Mouse (Mus musculus) myocyte (in vitro differentiated cells): ENCODE measurements at regions not wholly inside any gene's neighbourhood (a gene's known extent, or its start where the extent isn't known, plus 50 kb on each side); places are given as distances from the start of the nearest gene placed in this dataset.
A peak's percentile ranks its signal among the peaks of the same experiment; 100 is the strongest.

Experiments used
- H3K27me3 ChIP-seq: one replicate; pipeline ENCODE4 v1.6.1; 2011; ENCODE audit not compliant: control insufficient read depth, insufficient read depth, insufficient read length
- H3K36me3 ChIP-seq: one replicate; pipeline ENCODE4 v1.6.1; 2011; ENCODE audit not compliant: control insufficient read depth, insufficient read depth
- H3K4me2 ChIP-seq: one replicate; pipeline ENCODE4 v1.6.1; 2011; ENCODE audit warnings: low read depth, control low read depth
- H3K4me3 ChIP-seq: one replicate; pipeline ENCODE4 v1.5.1; 2011; ENCODE audit warnings: mild to moderate bottlenecking, control low read depth, moderate library complexity
- H3K79me2 ChIP-seq: one replicate; pipeline ENCODE4 v1.6.1; 2011; ENCODE audit not compliant: control insufficient read depth, insufficient read depth
- H3ac ChIP-seq: one replicate; pipeline ENCODE4 v1.6.1; 2011; ENCODE audit not compliant: control insufficient read depth, insufficient read length
- CEBPB ChIP-seq: IDR thresholded peaks from 2 replicates; pipeline ENCODE4 v1.6.1; 2011; ENCODE audit warnings: mild to moderate bottlenecking, moderate library complexity; ENCODE audit not compliant: poor library complexity, insufficient read depth, severe bottlenecking
- E2F4 ChIP-seq: IDR thresholded peaks from one replicate; pipeline ENCODE4 v1.6.1; 2011; ENCODE audit warnings: mild to moderate bottlenecking, control low read depth, moderate library complexity; ENCODE audit not compliant: insufficient read depth
- MAX ChIP-seq: IDR thresholded peaks from one replicate; pipeline ENCODE4 v1.6.1; 2011; ENCODE audit warnings: low read depth, mild to moderate bottlenecking, control low read depth
- MYOD1 ChIP-seq, 3 experiments: IDR thresholded peaks; one replicate each; pipeline ENCODE4 v1.6.1; 2011; ENCODE audit warnings: control low read depth in 2 of 3, low read depth in 2 of 3, mild to moderate bottlenecking in 2 of 3, moderate library complexity in 1 of 3; ENCODE audit not compliant: insufficient read length in 2 of 3, control insufficient read depth in 1 of 3
- MYOG ChIP-seq, 3 experiments: IDR thresholded peaks; one replicate each; pipeline ENCODE4 v1.6.1; 2011; ENCODE audit warnings: control low read depth in 2 of 3, low read depth in 2 of 3, mild to moderate bottlenecking in 2 of 3; ENCODE audit not compliant: insufficient read length in 2 of 3, control insufficient read depth in 1 of 3, insufficient read depth in 1 of 3
- POLR2A ChIP-seq: IDR thresholded peaks from one replicate; pipeline ENCODE4 v1.6.1; 2011; ENCODE audit warnings: low read depth, mild to moderate bottlenecking, control low read depth, moderate library complexity; ENCODE audit not compliant: insufficient read length
- POLR2AphosphoS2 ChIP-seq: IDR thresholded peaks from one replicate; pipeline ENCODE4 v1.6.1; 2011; ENCODE audit warnings: low read depth, control low read depth; ENCODE audit not compliant: insufficient read length
- REST ChIP-seq: IDR thresholded peaks from one replicate; pipeline ENCODE4 v1.6.1; 2011; ENCODE audit warnings: mild to moderate bottlenecking, control low read depth, moderate library complexity; ENCODE audit not compliant: insufficient read depth, insufficient read length
- SRF ChIP-seq: IDR thresholded peaks from one replicate; pipeline ENCODE4 v1.6.1; 2011; ENCODE audit warnings: low read depth; ENCODE audit not compliant: control insufficient read depth, insufficient read length
- TCF12 ChIP-seq: IDR thresholded peaks from one replicate; pipeline ENCODE4 v1.6.1; 2011; ENCODE audit warnings: mild to moderate bottlenecking, control low read depth; ENCODE audit not compliant: poor library complexity, insufficient read depth, severe bottlenecking
- TCF3 ChIP-seq: IDR thresholded peaks from one replicate; pipeline ENCODE4 v1.6.1; 2011; ENCODE audit warnings: low read depth, control low read depth; ENCODE audit not compliant: insufficient read length
- USF1 ChIP-seq: IDR thresholded peaks from one replicate; pipeline ENCODE4 v1.6.1; 2011; ENCODE audit warnings: low read depth, mild to moderate bottlenecking, control low read depth, moderate library complexity

GRCm38 (mm10) chr4:55134339-55134738 is 189.5 kb downstream of the Zfp462 start:
- TF ChIP-seq E2F4: no peak
- TF ChIP-seq MAX: no peak
- no peak for TF ChIP-seq MYOG (IDR thresholded peaks at IDR 0.05; ENCODE audit: control insufficient read depth in 1 of 3, insufficient read depth in 1 of 3, insufficient read length in 2 of 3, low read depth in 2 of 3)
- TF ChIP-seq MYOD1 (IDR thresholded peaks at IDR 0.05; ENCODE audit: control insufficient read depth in 1 of 3, insufficient read length in 2 of 3, low read depth in 2 of 3): no peak
- TF ChIP-seq CEBPB: no peak
- no peaks in the 10 kb centered on the region for H3K79me2 ChIP-seq
- H3K27me3 ChIP-seq: no peaks in the 10 kb centered on the region
- no peaks in the 10 kb centered on the region for H3K36me3 ChIP-seq
- no peak overlapping the region for H3ac ChIP-seq
- no peak overlapping the region for H3K4me3 ChIP-seq
- no peak overlapping the region for H3K4me2 ChIP-seq

DNA sequence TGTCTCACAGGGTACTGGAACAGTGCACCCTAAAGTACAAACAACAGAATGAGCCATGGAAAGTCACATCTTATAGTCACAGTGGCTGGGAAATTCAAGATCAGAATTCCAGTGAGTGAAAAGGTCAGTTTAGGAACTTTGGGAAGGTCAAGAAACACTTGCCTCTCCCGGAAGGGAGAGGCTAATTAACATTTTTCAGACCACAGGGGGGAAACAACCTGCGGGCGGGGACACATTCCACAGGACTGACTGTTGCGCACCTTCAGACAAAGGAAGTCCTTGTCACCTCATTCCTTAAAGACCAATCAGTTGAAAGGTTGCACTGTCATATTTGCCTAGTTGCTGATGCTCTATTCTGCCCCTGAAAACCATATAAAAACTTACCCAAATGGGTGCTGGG is 189.9 kb downstream of the Zfp462 start:
- TF ChIP-seq TCF12 (no peak), SRF (no peak), E2F4 (no peak), CEBPB (no peak), REST (no peak), TCF3 (no peak), MYOG (IDR thresholded peaks at IDR 0.05; ENCODE audit: control insufficient read depth in 1 of 3, insufficient read depth in 1 of 3, insufficient read length in 2 of 3, low read depth in 2 of 3) (no peak), MAX (no peak), MYOD1 (IDR thresholded peaks at IDR 0.05; ENCODE audit: control insufficient read depth in 1 of 3, insufficient read length in 2 of 3, low read depth in 2 of 3) (no peak), POLR2A (no peak), POLR2AphosphoS2 (no peak), USF1 (no peak)

DNA sequence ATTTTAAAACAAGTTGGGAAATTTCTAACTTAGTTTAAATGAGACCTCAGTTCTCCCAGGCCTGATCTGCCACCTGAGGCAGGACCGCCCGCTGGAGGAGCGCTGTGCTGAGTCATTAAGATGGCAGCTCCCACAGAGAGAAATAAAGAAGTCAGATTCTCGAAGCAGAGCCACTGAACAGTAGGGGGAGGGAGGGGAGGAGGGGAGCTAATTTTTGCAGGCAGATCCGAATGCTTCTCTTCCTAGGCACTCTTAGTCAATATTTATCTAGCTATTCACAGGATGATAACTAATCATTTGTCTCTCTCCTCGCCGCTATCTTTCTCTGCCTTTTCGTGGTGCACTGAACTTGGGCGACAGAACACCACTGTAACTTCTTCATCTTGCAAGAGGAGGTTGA is 191.4 kb downstream of the Zfp462 start:
- Histone ChIP-seq H3K4me2 (no peak overlapping the region), H3K36me3 (no peaks in the 10 kb centered on the region)
- no peak for TF ChIP-seq POLR2AphosphoS2
- no peak for TF ChIP-seq MYOD1 (IDR thresholded peaks at IDR 0.05; ENCODE audit: control insufficient read depth in 1 of 3, insufficient read length in 2 of 3, low read depth in 2 of 3)
- no peak for TF ChIP-seq E2F4
- no peak for TF ChIP-seq CEBPB
- TF ChIP-seq USF1: no peak
- TF ChIP-seq POLR2A: no peak
- TF ChIP-seq MYOG (IDR thresholded peaks at IDR 0.05; ENCODE audit: control insufficient read depth in 1 of 3, insufficient read depth in 1 of 3, insufficient read length in 2 of 3, low read depth in 2 of 3): no peak
- TF ChIP-seq SRF: no peak
- no peak for TF ChIP-seq MAX
- TF ChIP-seq REST: no peak
- TF ChIP-seq TCF3: no peak

More for the DNA sequence above, 189.9 kb downstream of the Zfp462 start:
- no peaks in the 10 kb centered on the region for H3K79me2 ChIP-seq
- no peak overlapping the region for H3ac ChIP-seq
- no peaks in the 10 kb centered on the region for H3K36me3 ChIP-seq
- no peak overlapping the region for H3K4me3 ChIP-seq
- H3K27me3 ChIP-seq: no peaks in the 10 kb centered on the region
- H3K4me2 ChIP-seq: no peak overlapping the region

DNA sequence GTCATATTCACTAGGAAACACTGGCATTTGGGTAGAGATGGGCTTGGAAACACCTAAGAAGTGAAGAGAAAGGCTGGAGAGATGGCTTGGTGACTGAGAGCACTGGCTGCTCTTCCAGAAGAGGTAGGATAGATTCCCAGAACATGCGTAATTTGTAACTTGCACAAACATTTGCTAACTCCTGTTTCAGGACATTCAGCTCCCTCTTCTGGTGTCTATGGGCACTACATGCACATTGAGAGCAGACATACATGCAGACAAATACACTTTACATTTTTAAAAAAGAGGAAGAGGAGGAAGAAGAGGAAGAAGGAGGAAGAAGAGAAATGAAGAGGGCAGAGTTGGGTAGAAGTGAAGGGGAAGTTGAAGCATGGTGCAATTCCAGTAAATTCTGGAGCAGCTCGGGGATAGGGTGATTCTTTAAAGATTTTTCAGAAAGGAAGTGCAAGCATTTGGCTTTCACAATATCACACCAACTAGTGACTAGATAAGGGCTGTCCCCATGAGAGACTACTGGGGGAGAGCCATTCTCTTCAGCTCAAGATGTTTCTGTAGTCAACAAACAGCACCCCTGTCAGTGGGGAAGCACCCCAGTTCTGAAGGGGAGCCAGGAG is 193.0 kb downstream of the Zfp462 start:
- H3K27me3 ChIP-seq: no peaks in the 10 kb centered on the region
- H3K4me2 ChIP-seq: no peak overlapping the region
- H3K4me3 ChIP-seq: no peak overlapping the region
- H3K36me3 ChIP-seq: no peaks in the 10 kb centered on the region
- H3ac ChIP-seq: no peak overlapping the region
- no peak for TF ChIP-seq POLR2A
- no peak for TF ChIP-seq TCF12
- no peak for TF ChIP-seq REST
- TF ChIP-seq CEBPB: no peak
- TF ChIP-seq POLR2AphosphoS2: no peak
- no peak for TF ChIP-seq SRF
- TF ChIP-seq TCF3: no peak
- TF ChIP-seq MYOD1 (IDR thresholded peaks at IDR 0.05; ENCODE audit: control insufficient read depth in 1 of 3, insufficient read length in 2 of 3, low read depth in 2 of 3): no peak
- TF ChIP-seq USF1: no peak
- no peak for TF ChIP-seq MAX
- TF ChIP-seq E2F4: no peak
- no peak for TF ChIP-seq MYOG (IDR thresholded peaks at IDR 0.05; ENCODE audit: control insufficient read depth in 1 of 3, insufficient read depth in 1 of 3, insufficient read length in 2 of 3, low read depth in 2 of 3)
- H3K79me2 ChIP-seq: no peaks in the 10 kb centered on the region

More for the DNA sequence above, 191.4 kb downstream of the Zfp462 start:
- no peak overlapping the region for H3K4me3 ChIP-seq
- no peak overlapping the region for H3ac ChIP-seq
- no peaks in the 10 kb centered on the region for H3K79me2 ChIP-seq
- no peaks in the 10 kb centered on the region for H3K27me3 ChIP-seq

- Histone ChIP-seq H3K36me3 (no peaks in the 10 kb centered on the region), H3K79me2 (no peaks in the 10 kb centered on the region), H3K27me3 (no peaks in the 10 kb centered on the region), H3ac (no peak overlapping the region), H3K4me2 (peak overlapping the region; percentile 48), H3K4me3 (no peak overlapping the region)
- TF ChIP-seq MYOG (IDR thresholded peaks at IDR 0.05; ENCODE audit: control insufficient read depth in 1 of 3, insufficient read depth in 1 of 3, insufficient read length in 2 of 3, low read depth in 2 of 3) (no peak), TCF3 (no peak), USF1 (no peak), REST (no peak), MYOD1 (IDR thresholded peaks at IDR 0.05; ENCODE audit: control insufficient read depth in 1 of 3, insufficient read length in 2 of 3, low read depth in 2 of 3) (no peak), POLR2AphosphoS2 (no peak), CEBPB (no peak), E2F4 (no peak), TCF12 (no peak), POLR2A (no peak)
Measured at GRCm38 (mm10) chr4:55141317-55141716, 196.5 kb downstream of the Zfp462 start.
